Mouse (Mus musculus) small intestine, adult 2 months (tissue): Measurements from ENCODE around the gene Eef1a2. TPM values are rescaled to one million over a fixed set of nuclear protein-coding genes. Genes with fewer than 3 reads are reported as not detected.

ENCODE experiments used
- H3K27ac ChIP-seq: fragments of 200-500 bp; 2 replicates; pipeline ENCODE4 v1.5.1; 2012; ENCODE audit warnings: low read depth, low read length, control low read depth, inconsistent platforms; ENCODE audit not compliant: insufficient read depth
- H3K27me3 ChIP-seq: fragments of 200-500 bp; 2 replicates; pipeline ENCODE4 v1.6.1; 2012; ENCODE audit warnings: mild to moderate bottlenecking, moderate library complexity, low read length, inconsistent platforms; ENCODE audit not compliant: control insufficient read depth, insufficient read depth
- H3K36me3 ChIP-seq: fragments of 200-500 bp; 2 replicates; pipeline ENCODE4 v1.6.1; 2012; ENCODE audit warnings: mild to moderate bottlenecking, low read length, control low read depth, inconsistent platforms; ENCODE audit not compliant: control insufficient read depth, insufficient read depth
- H3K4me1 ChIP-seq: fragments of 200-500 bp; 2 replicates; pipeline ENCODE4 v1.6.1; 2012; ENCODE audit warnings: low read length, inconsistent platforms, mixed read lengths; ENCODE audit not compliant: control insufficient read depth, insufficient read depth, insufficient read length
- H3K4me3 ChIP-seq: fragments of 200-500 bp; 2 replicates; pipeline ENCODE4 v1.5.1; 2012; ENCODE audit warnings: low read depth, mild to moderate bottlenecking, control low read depth, inconsistent platforms, low read length, moderate library complexity
- CTCF ChIP-seq: fragments of 200-500 bp; IDR thresholded peaks from 2 replicates; pipeline ENCODE4 v1.5.1; 2012; ENCODE audit warnings: low read depth, mild to moderate bottlenecking, control low read depth, inconsistent platforms, low read length, moderate library complexity, mixed read lengths; ENCODE audit not compliant: insufficient replicate concordance, insufficient read length; ENCODE audit errors: extremely low read depth
- POLR2A ChIP-seq: fragments of 200-500 bp; IDR thresholded peaks from 2 replicates; pipeline ENCODE4 v1.6.1; 2012; ENCODE audit warnings: low read depth, mild to moderate bottlenecking, control low read depth, inconsistent platforms, low read length, moderate library complexity
- WGBS: fragments of 180-500 bp; shearing (Covaris S2); methylation state at CpG from one replicate; pipeline ENCODE4 v1.1.7; 2018; 5-methylcytosine and 5-hydroxymethylcytosine counted together
- polyA plus RNA-seq: library from polyadenylated mRNA; depleted of rRNA; stranded (reverse); fragments of >200 nt; gene quantifications from 2 replicates; pipeline ENCODE4 v1.2.3, GENCODE M21; 2012; rRNA removed

Gene Eef1a2
- polyA plus RNA-seq, 1 experiment = 3.4 TPM

- TF ChIP-seq CTCF (no peak), POLR2A (no peak)
- no peaks in the 10 kb centered on the region for H3K36me3 ChIP-seq
- H3K27ac ChIP-seq = no peak overlapping the region
- 69% methylated on average over 1 of the region's 1 CpGs for WGBS
- no peak overlapping the region for H3K4me3 ChIP-seq
- peaks cover 5% of the 10 kb centered on the region; the same call in 1 of the 2 replicates for H3K4me1 ChIP-seq
- H3K27me3 ChIP-seq = no peaks in the 10 kb centered on the region
Measured at GRCm38 (mm10) chr2:181101626-181102025, 55.2 kb downstream of the Eef1a2 start.

- TF ChIP-seq CTCF (no peak), POLR2A (no peak)
- Histone ChIP-seq H3K4me1 (peaks cover 5% of the 10 kb centered on the region; the same call in 1 of the 2 replicates), H3K36me3 (no peaks in the 10 kb centered on the region), H3K27ac (no peak overlapping the region), H3K27me3 (no peaks in the 10 kb centered on the region), H3K4me3 (no peak overlapping the region)
- 41% methylated on average over 2 of the region's 2 CpGs for WGBS
Measured at GRCm38 (mm10) chr2:181100087-181100486, 56.7 kb downstream of the Eef1a2 start.

Other genes with a start within 250 kb of the Eef1a2 start
- gene Ythdf1, start 236.1 kb downstream of the Eef1a2 start, polyA plus RNA-seq = 7.0 and 12.0 TPM in 2 replicates
- gene Birc7, start 228.0 kb downstream of the Eef1a2 start, polyA plus RNA-seq = not detected in 2 replicates
- gene Nkain4, start 202.3 kb downstream of the Eef1a2 start, polyA plus RNA-seq = 2.1 and 4.8 TPM in 2 replicates
- 30.2 and 47.9 TPM in 2 replicates for gene Arfgap1, start 189.8 kb downstream of the Eef1a2 start, polyA plus RNA-seq
- 1.5 and 2.9 TPM in 2 replicates for gene Col20a1, start 170.5 kb downstream of the Eef1a2 start, polyA plus RNA-seq
- 0.04 TPM in 2 replicates for gene Chrna4, start 113.5 kb downstream of the Eef1a2 start, polyA plus RNA-seq
- gene Kcnq2, start 21.7 kb downstream of the Eef1a2 start, polyA plus RNA-seq = 0.29 and 0.51 TPM in 2 replicates
- gene Ppdpf, start 30.2 kb upstream of the Eef1a2 start, polyA plus RNA-seq = 98.4 and 174 TPM in 2 replicates
- 6.2 and 9.5 TPM in 2 replicates for gene Ptk6, start 45.8 kb upstream of the Eef1a2 start, polyA plus RNA-seq
- 0.56 and 0.93 TPM in 2 replicates for gene Srms, start 56.2 kb upstream of the Eef1a2 start, polyA plus RNA-seq
- 0.53 and 0.56 TPM in 2 replicates for gene Fndc11, start 63.0 kb upstream of the Eef1a2 start, polyA plus RNA-seq
- gene Helz2, start 85.0 kb upstream of the Eef1a2 start, polyA plus RNA-seq = 36.1 and 67.3 TPM in 2 replicates
- 14.0 and 29.1 TPM in 2 replicates for gene Gmeb2, start 131.0 kb upstream of the Eef1a2 start, polyA plus RNA-seq
- 0.90 and 1.3 TPM in 2 replicates for gene Stmn3, start 157.5 kb upstream of the Eef1a2 start, polyA plus RNA-seq
- gene Rtel1, start 162.7 kb upstream of the Eef1a2 start, polyA plus RNA-seq = 16.4 and 24.7 TPM in 2 replicates
- gene Zgpat, start 207.9 kb upstream of the Eef1a2 start, polyA plus RNA-seq = 15.7 and 20.7 TPM in 2 replicates
- gene Arfrp1, start 208.4 kb upstream of the Eef1a2 start, polyA plus RNA-seq = 15.8 and 23.5 TPM in 2 replicates
- 53.5 and 89.8 TPM in 2 replicates for gene Lime1, start 223.1 kb upstream of the Eef1a2 start, polyA plus RNA-seq